18 mouse cellular contexts compared by ENCODE assay signal in the genomic region with DNA sequence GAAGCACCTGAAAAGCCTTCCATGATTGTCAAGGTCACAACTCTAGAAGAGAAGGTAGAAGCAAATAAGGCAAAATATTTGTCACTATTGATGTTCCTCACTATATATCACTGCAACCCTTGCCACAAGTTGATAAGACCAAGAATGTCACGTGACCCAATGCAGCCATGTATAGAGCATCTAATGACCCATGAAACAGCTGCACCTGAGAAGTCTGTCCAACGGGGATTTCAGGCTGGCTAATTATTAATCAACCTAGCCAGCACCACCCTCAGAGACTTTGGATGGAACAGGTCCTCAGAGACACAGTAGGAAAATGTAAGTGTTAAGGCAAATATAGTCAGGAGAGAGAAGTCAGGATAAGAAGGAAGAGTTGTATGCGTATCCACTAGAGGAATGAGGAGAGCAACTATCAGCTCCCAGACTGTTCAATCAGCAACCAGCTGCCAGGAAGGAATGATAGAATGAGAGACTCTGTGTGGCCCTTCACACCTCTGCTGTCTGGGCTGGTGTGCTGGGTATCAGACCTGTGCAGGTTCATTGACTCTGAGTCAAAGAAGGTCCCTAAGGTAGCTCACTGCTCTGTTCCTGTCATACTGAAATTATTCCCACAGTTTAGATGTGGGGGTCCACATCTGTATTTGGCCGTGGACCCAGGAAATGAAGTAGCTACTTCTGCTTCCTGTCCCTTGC.
DNase-seq lines count a peak whose midpoint lies in the region; ATAC-seq lines count a peak whose summit lies in the region.
"Had no signal": no experiment of that assay in that cellular context is flagged by ENCODE, and none has a peak within 500 bp of the region (broad histone marks: within the 10 kb centered on the region; RNA-seq: fewer than 3 reads in every experiment).

No protein-coding gene starts in this region.

- H3K4me2 ChIP-seq in intestine, embryonic 14.5 days (ENCODE audit: low read length), result no peak overlapping the region
- no peak overlapping the region for H3K4me2 ChIP-seq in intestine, embryonic 15.5 days (replicated peaks)
- H3K4me2 ChIP-seq: embryonic facial prominence, embryonic 12.5 days; forebrain, embryonic 13.5 days; midbrain, embryonic 13.5 days; neural tube, embryonic 12.5 days had no signal

- no peaks in the 10 kb centered on the region for H3K27me3 ChIP-seq in intestine, embryonic 14.5 days (replicated peaks; ENCODE audit: control insufficient read depth, insufficient read depth, low read length)
- H3K27me3 ChIP-seq in intestine, embryonic 15.5 days (replicated peaks), result no peaks in the 10 kb centered on the region
- H3K27me3 ChIP-seq: embryonic facial prominence, embryonic 12.5 days; forebrain, embryonic 13.5 days; midbrain, embryonic 13.5 days; neural tube, embryonic 12.5 days had no signal

- H3K9me3 ChIP-seq in intestine, embryonic 14.5 days (ENCODE audit: control insufficient read depth, low read length), result no peaks in the 10 kb centered on the region
- no peaks in the 10 kb centered on the region for H3K9me3 ChIP-seq in intestine, embryonic 15.5 days
- H3K9me3 ChIP-seq: embryonic facial prominence, embryonic 12.5 days; forebrain, embryonic 13.5 days; midbrain, embryonic 13.5 days; neural tube, embryonic 12.5 days had no signal

- no peaks in the 10 kb centered on the region for H3K36me3 ChIP-seq in intestine, embryonic 14.5 days (ENCODE audit: control insufficient read depth, insufficient read depth, low read length)
- H3K36me3 ChIP-seq in intestine, embryonic 15.5 days, result no peaks in the 10 kb centered on the region
- H3K36me3 ChIP-seq: embryonic facial prominence, embryonic 12.5 days; midbrain, embryonic 13.5 days; neural tube, embryonic 12.5 days had no signal

- ATAC-seq in intestine, embryonic 14.5 days (replicated peaks; ENCODE audit: low FRiP score, low TSS enrichment, low read depth), result 0 out of 2 replicates have a peak, but pooled peaks have one; percentile 60
- ATAC-seq in intestine, embryonic 15.5 days, result peak; percentile 93
- no peak for ATAC-seq in frontal cortex, adult (ENCODE audit: low TSS enrichment)
- ATAC-seq: forebrain, embryonic 13.5 days; lung, postnatal 0 days; midbrain, embryonic 13.5 days had no signal

- 79% methylated on average over 4 of the region's 4 CpGs for WGBS in intestine, embryonic 14.5 days
- 67% methylated on average over 4 of the region's 4 CpGs for WGBS in intestine, embryonic 15.5 days

- H3K27ac ChIP-seq in intestine, embryonic 14.5 days (ENCODE audit: low read depth), result no peak overlapping the region
- no peak overlapping the region for H3K27ac ChIP-seq in intestine, embryonic 15.5 days
- H3K27ac ChIP-seq: embryonic facial prominence, embryonic 12.5 days; forebrain, embryonic 13.5 days; midbrain, embryonic 13.5 days; neural tube, embryonic 12.5 days had no signal

- no peaks in the 10 kb centered on the region for H3K4me1 ChIP-seq in intestine, embryonic 14.5 days (replicated peaks; ENCODE audit: control insufficient read depth, insufficient read depth, low read length)
- no peaks in the 10 kb centered on the region; the same call in 1 of the 2 replicates for H3K4me1 ChIP-seq in intestine, embryonic 15.5 days (replicated peaks)
- H3K4me1 ChIP-seq: forebrain, embryonic 13.5 days; midbrain, embryonic 13.5 days; neural tube, embryonic 12.5 days had no signal

- H3K9ac ChIP-seq in intestine, embryonic 14.5 days (ENCODE audit: low read length), result no peak overlapping the region
- no peak overlapping the region for H3K9ac ChIP-seq in intestine, embryonic 15.5 days
- H3K9ac ChIP-seq: embryonic facial prominence, embryonic 12.5 days; forebrain, embryonic 13.5 days; midbrain, embryonic 13.5 days; neural tube, embryonic 12.5 days had no signal

- no peak overlapping the region for H3K4me3 ChIP-seq in intestine, embryonic 14.5 days (ENCODE audit: low read depth, low read length)
- H3K4me3 ChIP-seq in intestine, embryonic 15.5 days (replicated peaks), result no peak overlapping the region
- H3K4me3 ChIP-seq: embryonic facial prominence, embryonic 12.5 days; erythroblast, embryonic 14.5 days; forebrain, embryonic 13.5 days; midbrain, embryonic 13.5 days; neural tube, embryonic 12.5 days had no signal

- no peak for DNase-seq in intestine, embryonic 14.5 days (ENCODE audit: low spot score)
- peak; percentile 35 for DNase-seq in kidney, adult 9 months
- peak; percentile 17 to 43 for DNase-seq in kidney, postnatal 25 days
- no peak for DNase-seq in right cerebral cortex, postnatal 4 days
- DNase-seq in frontal cortex, postnatal 36 days (ENCODE audit: low spot score in 2 of 2), result no peak
- DNase-seq: cerebellum, adult 2 months; gastrocnemius, postnatal 25 days; heart, postnatal 10 days; spleen, adult 18-20 months; thymus, adult 18-20 months had no signal

Comparison
In these comparisons a context has a peak if more than half of its experiments do, and no peak if none do; other contexts are left out.
1. DNase-seq: peak in kidney, adult 9 months (single experiment) and kidney, postnatal 25 days (2 of 2); none in intestine, embryonic 14.5 days (single experiment), right cerebral cortex, postnatal 4 days (single experiment) and frontal cortex, postnatal 36 days (0 of 2).